Mouse (Mus musculus): ENCODE data around the gene Zcchc14. TPM values are rescaled to one million over a fixed set of nuclear protein-coding genes. Genes with fewer than 3 reads are reported as not detected.

Zcchc14 gene
- polyA plus RNA-seq, 1 experiment from 2014 or later = 28.0 TPM

DNA sequence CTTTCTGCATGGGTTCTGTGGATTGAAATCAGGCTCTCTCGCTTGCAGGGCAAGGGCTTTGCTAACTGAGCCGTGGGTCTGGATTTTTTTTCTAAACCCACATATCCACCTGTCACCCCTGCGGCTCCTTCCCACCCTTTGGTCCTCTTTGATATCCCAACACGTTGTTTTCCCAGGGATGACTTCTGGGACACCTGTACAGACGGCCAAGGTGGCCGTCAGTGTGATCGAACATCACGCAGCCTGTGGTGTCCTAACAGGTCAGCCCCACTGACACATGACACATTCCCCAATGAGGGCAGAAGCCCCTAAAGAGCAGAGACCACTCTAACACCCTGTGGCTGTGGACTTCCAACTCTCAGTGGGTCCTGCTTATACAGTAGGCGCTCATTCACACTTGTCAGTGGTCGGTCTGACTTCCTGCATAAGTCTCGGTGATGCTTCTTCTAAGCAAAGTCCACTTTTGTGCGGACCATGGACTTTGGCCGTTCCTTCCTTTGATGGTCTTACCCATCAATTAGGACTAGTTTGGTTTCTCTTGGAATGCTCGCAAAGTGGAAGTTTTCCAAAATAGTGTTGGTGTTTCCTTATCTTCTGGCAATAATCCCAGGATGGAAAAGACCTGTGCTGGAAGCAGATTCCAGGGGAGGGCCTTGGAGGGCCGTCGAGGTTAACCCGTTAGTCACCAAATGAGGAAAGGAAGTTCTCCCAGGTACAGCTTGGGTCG, 9.1 kb upstream of the Zcchc14 start:
- Histone ChIP-seq H3K4me1 (peaks cover 14% of the 10 kb centered on the region), H3K27me3 (replicated peaks) (no peaks in the 10 kb centered on the region), H3K4me2 (no peak overlapping the region), H3K36me3 (replicated peaks) (no peaks in the 10 kb centered on the region), H3K9me3 (no peaks in the 10 kb centered on the region), H3K4me3 (no peak overlapping the region), H3K27ac (no peak overlapping the region), H3K9ac (no peak overlapping the region)
- WGBS = 88% methylated on average over 18 of the region's 18 CpGs
- ATAC-seq (replicated peaks) = no peak

DNA sequence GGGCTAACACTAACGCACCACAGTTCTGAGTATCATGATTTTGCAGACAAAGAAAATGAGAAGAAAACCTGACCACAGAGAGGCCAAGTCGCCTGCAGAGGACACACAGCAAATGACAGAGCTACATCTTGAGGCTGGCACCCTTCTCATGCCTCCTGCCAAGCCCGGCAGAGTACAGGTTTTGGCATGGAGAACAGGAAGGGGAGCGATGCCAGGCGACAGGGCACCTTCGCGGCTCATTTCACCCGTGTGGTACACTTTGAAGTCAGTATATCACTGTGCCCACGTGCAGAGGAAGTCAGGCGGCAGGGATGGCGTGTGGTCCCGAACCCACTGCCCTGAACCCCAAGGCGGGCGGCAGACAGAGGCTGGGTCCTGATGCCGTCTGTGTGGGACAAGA, 7.9 kb upstream of the Zcchc14 start:
- H3K4me2 ChIP-seq = no peak overlapping the region
- H3K9ac ChIP-seq = no peak overlapping the region
- H3K4me3 ChIP-seq = no peak overlapping the region
- peaks cover 12% of the 10 kb centered on the region for H3K4me1 ChIP-seq
- H3K27ac ChIP-seq = no peak overlapping the region
- no peaks in the 10 kb centered on the region for H3K36me3 ChIP-seq (replicated peaks)
- H3K27me3 ChIP-seq (replicated peaks) = no peaks in the 10 kb centered on the region
- 79% methylated on average over 15 of the region's 15 CpGs for WGBS
- no peak for ATAC-seq (replicated peaks)
- no peaks in the 10 kb centered on the region for H3K9me3 ChIP-seq

DNA sequence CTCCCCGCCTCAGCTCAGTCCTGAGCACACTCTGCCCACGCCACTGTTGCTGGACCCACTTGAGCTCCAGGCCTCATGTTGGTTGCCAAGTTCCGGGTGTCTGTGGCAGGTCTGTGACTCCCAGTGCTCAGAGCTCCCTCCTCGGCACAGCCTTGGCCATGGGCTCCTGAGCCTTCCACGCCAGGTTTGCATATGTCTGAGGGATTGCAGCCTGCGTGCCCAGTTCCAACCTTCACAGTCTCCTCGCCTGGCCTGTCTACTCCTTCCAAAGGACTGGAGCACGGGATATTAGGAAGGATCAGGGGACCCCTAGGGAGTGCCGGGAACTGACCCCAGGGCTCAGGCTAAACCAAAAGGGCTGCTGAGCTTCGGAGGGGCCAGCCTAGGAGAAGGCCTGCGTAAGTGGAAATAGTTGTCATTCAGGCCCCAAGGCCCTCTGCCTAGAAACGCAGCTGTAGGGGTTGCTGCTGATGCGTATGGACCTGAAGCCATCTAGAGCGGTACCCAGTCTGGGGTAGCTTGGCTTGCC, 2.3 kb upstream of the Zcchc14 start:
- 76% methylated on average over 14 of the region's 14 CpGs for WGBS
- no peak overlapping the region for H3K9ac ChIP-seq
- peaks cover 26% of the 10 kb centered on the region for H3K4me1 ChIP-seq
- H3K4me3 ChIP-seq = no peak overlapping the region
- H3K27me3 ChIP-seq (replicated peaks) = no peaks in the 10 kb centered on the region
- no peaks in the 10 kb centered on the region for H3K36me3 ChIP-seq (replicated peaks)
- no peak overlapping the region for H3K4me2 ChIP-seq
- no peak overlapping the region for H3K27ac ChIP-seq
- no peak for ATAC-seq (replicated peaks)
- H3K9me3 ChIP-seq = no peaks in the 10 kb centered on the region

DNA sequence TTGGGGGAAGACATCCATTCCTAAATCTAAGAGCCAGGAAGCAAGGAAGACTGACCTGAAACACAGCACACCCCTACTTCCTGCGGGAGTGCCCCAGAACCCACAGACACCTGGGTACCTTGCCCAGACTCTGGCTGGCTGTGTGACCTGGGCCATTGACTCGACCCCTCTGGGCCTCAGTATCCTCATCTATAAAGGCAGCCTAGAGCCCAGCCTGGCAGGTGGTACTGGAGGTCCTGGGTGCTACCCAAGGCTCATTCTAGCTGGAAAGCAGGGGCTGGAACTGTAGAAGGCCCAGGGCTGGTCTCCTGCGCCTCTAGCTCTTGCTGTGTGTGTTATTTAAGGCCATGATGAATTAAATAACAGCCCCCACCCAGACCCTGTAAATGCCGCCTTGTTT, 1.4 kb upstream of the Zcchc14 start:
- Histone ChIP-seq H3K36me3 (replicated peaks) (no peaks in the 10 kb centered on the region), H3K4me2 (peak overlapping the region; percentile 78), H3K4me1 (peaks cover 35% of the 10 kb centered on the region), H3K4me3 (peak overlapping the region; percentile 80), H3K9ac (peak overlapping the region; percentile 71), H3K9me3 (no peaks in the 10 kb centered on the region), H3K27me3 (replicated peaks) (no peaks in the 10 kb centered on the region), H3K27ac (peak overlapping the region; percentile 99)
- no peak for ATAC-seq (replicated peaks)
- 82% methylated on average over 4 of the region's 4 CpGs for WGBS

DNA sequence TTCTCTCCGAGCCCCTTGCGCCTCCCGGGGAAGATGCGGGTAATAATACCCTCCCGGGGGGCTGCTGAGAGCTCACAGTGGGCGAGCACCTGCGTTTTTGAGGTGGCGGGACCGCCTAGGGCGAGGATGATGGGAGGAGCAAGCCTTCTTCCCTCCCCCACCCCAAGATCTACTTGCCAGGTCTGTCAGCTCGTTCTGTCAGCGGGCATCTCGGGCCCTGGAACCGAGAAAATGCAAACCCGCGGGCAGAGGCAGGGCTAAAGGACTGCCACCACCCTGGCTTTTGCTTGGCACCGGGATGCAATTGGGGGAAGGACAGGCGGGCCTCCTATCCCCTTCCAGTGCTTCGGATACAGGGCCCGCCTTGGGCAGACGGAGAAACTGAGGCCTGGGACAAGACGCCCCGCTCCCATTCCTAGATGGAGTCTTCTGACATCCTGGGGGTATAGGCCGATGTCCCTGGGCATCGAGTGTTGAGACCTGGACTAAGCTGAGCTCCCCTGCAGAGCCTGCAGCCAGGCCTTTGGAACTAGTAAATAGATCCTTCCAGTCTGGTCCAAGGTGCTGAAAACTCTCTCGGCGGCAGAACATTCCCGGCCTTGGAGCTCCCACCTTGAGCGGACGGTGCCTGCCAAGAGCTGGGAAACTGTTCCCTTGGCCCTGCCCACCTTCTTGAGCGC, 779 bp upstream of the Zcchc14 start:
- Histone ChIP-seq H3K27ac (peak overlapping the region; percentile 99), H3K9ac (peak overlapping the region; percentile 71), H3K4me2 (peak overlapping the region; percentile 78), H3K9me3 (no peaks in the 10 kb centered on the region), H3K36me3 (replicated peaks) (no peaks in the 10 kb centered on the region), H3K4me3 (peak overlapping the region; percentile 80), H3K4me1 (peaks cover 42% of the 10 kb centered on the region), H3K27me3 (replicated peaks) (no peaks in the 10 kb centered on the region)
- ATAC-seq (replicated peaks) = peak; percentile 46
- under 1% methylated on average over 31 of the region's 31 CpGs for WGBS

DNA sequence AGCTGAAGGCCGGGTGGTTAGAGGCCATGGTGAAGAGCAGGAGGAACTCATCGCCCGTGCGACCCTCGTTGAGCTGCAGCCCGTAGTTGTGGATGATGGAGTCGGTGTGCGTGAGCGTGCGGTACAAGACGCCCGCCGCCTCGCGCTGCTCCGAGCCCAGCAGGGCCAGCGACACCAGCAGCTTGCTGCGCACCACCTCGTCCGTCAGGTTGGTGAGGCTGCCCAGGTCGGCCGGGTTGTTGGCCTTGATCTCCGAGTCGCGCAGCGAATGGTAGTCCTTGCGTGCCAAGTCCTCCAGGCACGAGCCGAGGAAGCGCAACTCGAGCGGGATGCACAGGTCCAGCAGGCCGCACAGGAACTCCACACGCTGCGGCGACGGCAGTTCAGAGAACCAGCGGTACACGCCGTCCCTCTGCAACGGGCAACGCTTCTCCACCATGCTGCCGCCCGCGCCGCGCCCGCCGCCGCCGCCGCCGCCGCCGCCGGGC, 783 bp downstream of the Zcchc14 start:
- peak overlapping the region; percentile 84 for H3K4me3 ChIP-seq
- WGBS = under 1% methylated on average over 51 of the region's 56 CpGs

DNA sequence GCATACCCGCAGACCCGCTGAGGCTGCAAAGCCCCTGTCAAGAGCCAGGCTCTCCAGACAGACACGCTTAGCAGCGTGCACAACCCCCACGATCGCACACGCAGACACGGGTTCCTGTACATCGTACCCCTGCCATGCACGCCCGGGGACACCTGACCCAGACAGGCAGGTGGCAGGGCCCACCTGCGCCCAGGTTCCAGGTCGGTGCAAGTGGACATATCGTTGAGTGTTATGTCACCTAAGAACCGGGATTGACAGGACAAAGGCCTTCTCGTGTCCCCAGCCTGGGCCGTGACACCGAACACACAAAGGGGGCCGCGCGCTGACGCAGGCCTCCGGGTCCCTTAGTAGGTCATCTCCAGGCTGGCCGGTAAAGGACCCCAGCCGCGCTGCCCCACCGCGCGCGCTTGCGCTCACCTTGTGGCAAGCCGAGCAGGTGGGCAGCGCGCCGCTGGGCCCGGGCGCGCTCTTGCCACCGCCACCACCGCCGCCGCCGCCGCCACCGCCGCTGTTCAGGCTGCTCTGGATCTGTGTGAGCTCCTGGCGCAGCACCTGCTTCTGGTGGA, 1.3 kb downstream of the Zcchc14 start:
- H3K27ac ChIP-seq = peak overlapping the region; percentile 80
- H3K4me1 ChIP-seq = peaks cover 63% of the 10 kb centered on the region
- peak overlapping the region; percentile 84 for H3K4me3 ChIP-seq
- H3K36me3 ChIP-seq (replicated peaks) = no peaks in the 10 kb centered on the region
- WGBS = 5% methylated on average over 47 of the region's 47 CpGs
- H3K27me3 ChIP-seq (replicated peaks) = no peaks in the 10 kb centered on the region
- no peaks in the 10 kb centered on the region for H3K9me3 ChIP-seq
- peak overlapping the region; percentile 91 for H3K4me2 ChIP-seq
- peak overlapping the region; percentile 82 for H3K9ac ChIP-seq
- ATAC-seq (replicated peaks) = no peak

More for the DNA sequence above, 783 bp downstream of the Zcchc14 start:
- no peak for ATAC-seq (replicated peaks)
- Histone ChIP-seq H3K27me3 (replicated peaks) (no peaks in the 10 kb centered on the region), H3K4me2 (peak overlapping the region; percentile 91), H3K36me3 (replicated peaks) (no peaks in the 10 kb centered on the region), H3K9ac (peak overlapping the region; percentile 82), H3K27ac (peak overlapping the region; percentile 80), H3K4me1 (peaks cover 57% of the 10 kb centered on the region), H3K9me3 (no peaks in the 10 kb centered on the region)

DNA sequence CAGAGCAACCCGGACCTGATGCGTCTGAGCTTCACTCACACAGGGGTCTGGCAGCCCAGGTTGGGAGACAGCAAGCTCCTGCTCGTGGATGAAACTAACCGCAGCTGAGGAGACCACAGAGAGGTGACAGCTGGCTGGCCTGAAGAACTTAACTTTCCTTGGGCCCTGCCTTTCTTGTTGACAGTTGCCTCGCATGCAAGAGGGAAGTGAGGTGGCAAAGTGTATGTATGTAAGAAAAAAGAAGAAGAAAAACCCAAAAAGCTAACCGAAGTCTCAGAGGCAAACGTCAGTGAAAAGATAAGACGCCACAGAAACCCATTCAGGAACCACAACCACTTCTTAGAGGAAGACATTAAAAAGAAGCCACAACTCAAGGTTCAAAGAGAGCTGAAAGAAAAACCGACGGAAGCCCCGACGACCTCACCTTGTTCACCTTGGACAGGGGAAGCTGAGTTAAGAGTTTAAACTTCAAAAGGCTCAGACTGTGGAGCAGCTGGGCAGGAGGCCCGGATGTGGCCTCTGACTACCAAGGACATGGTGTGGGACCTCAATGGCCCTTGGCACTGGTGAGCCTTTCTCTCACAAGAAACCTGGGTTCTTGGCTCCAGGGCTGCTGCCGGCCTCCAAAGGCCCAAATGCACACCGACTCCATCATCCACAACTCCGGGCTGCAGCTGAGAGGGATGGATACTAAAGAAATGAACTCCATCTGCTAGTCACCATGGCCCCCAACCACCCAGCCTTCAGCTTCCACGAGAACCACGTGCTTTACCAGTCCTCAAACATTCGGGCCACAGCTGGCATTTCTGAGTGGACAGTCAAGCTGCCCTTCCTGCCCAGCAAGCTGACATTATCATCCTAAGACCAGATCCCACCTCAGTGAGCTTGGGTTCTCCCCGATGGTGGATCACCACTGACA, 2.1 kb downstream of the Zcchc14 start:
- no peaks in the 10 kb centered on the region for H3K27me3 ChIP-seq (replicated peaks)
- no peak for ATAC-seq (replicated peaks)
- H3K36me3 ChIP-seq (replicated peaks) = no peaks in the 10 kb centered on the region
- WGBS = 52% methylated on average over 20 of the region's 20 CpGs
- H3K4me2 ChIP-seq = peak overlapping the region; percentile 91
- peaks cover 70% of the 10 kb centered on the region for H3K4me1 ChIP-seq
- no peaks in the 10 kb centered on the region for H3K9me3 ChIP-seq
- peak overlapping the region; percentile 84 for H3K4me3 ChIP-seq
- peak overlapping the region; percentile 82 for H3K9ac ChIP-seq
- no peak overlapping the region for H3K27ac ChIP-seq

DNA sequence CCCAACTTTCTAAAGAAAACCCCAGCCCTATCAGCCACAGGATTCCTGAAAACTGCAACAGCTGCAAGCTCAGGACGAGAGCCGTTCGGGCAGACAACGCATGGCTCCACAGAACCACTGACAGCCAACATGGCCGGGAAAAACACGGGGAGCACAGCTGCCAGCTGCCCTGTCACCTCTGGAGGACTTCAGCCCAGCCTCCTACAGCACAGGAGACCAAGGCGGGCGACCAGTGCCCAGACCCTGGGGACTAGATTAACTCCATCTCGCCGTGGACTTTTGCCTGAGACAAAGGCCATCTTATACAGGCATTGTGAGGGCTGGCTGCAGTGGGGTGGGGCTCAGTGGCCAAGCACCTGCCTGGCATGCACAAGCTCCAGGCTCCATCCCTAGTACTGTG, 2.8 kb downstream of the Zcchc14 start:
- WGBS = 27% methylated on average over 10 of the region's 10 CpGs
- peak overlapping the region; percentile 82 for H3K9ac ChIP-seq
- no peaks in the 10 kb centered on the region for H3K27me3 ChIP-seq (replicated peaks)
- no peak for ATAC-seq (replicated peaks)
- H3K4me2 ChIP-seq = peak overlapping the region; percentile 91
- H3K27ac ChIP-seq = no peak overlapping the region
- H3K4me3 ChIP-seq = peak overlapping the region; percentile 84
- no peaks in the 10 kb centered on the region for H3K36me3 ChIP-seq (replicated peaks)
- no peaks in the 10 kb centered on the region for H3K9me3 ChIP-seq
- H3K4me1 ChIP-seq = peaks cover 77% of the 10 kb centered on the region

DNA sequence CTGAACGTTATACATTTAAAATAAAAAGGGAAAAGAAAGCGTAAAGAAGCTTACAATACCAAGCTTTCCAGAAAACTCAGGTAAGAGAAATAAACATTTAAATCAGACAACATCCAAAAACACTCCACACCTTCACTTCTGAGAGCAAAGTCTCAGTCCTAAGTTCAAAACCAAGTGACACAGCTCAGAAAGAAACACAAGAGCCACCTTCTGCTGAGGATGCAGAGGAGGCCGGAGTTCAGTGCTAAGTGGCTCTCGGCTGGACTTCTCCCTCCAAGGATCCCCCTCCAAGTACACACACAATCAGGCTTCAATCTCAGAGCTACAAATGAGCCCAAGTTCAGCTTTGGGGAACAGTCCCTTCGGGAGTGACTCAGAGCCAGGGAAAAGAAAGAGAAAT, 3.3 kb downstream of the Zcchc14 start:
- peaks cover 77% of the 10 kb centered on the region for H3K4me1 ChIP-seq
- WGBS = 68% methylated on average over 5 of the region's 5 CpGs
- no peak for ATAC-seq (replicated peaks)

DNA sequence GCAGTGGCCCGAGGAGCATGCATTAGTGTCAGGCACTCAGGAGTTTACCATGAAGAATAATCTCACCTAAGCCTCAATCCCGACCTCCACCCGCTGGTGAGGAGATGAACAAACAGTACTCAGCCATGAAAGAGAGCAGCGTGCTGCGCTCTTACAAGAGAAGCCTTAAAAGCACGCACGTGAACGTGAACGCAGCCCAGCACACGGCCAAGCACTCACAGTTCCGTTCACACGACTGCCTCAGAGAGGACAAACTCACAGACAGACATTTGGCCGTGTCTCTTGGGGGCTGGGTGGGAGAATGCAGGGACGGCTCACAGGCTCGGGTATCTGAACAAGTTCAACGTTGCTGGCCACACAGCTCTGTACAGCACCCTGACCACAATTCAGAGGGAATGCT, 4.2 kb downstream of the Zcchc14 start:
- H3K4me2 ChIP-seq = peak overlapping the region; percentile 91
- ATAC-seq (replicated peaks) = no peak
- WGBS = 51% methylated on average over 16 of the region's 16 CpGs
- H3K27me3 ChIP-seq (replicated peaks) = no peaks in the 10 kb centered on the region
- peak overlapping the region; percentile 84 for H3K4me3 ChIP-seq
- peak overlapping the region; percentile 9; the same call in 1 of the 2 replicates for H3K9ac ChIP-seq
- H3K27ac ChIP-seq = no peak overlapping the region
- H3K9me3 ChIP-seq = no peaks in the 10 kb centered on the region
- no peaks in the 10 kb centered on the region for H3K36me3 ChIP-seq (replicated peaks)
- peaks cover 77% of the 10 kb centered on the region for H3K4me1 ChIP-seq

More for the DNA sequence above, 3.3 kb downstream of the Zcchc14 start:
- Histone ChIP-seq H3K9ac (peak overlapping the region; percentile 82), H3K27me3 (replicated peaks) (no peaks in the 10 kb centered on the region), H3K4me3 (peak overlapping the region; percentile 84), H3K27ac (no peak overlapping the region), H3K4me2 (peak overlapping the region; percentile 91), H3K36me3 (replicated peaks) (no peaks in the 10 kb centered on the region), H3K9me3 (no peaks in the 10 kb centered on the region)

Data from midbrain, embryonic 15.5 days (tissue).